Mouse (Mus musculus) testis, postnatal 10 days (tissue): Measurements from ENCODE around the gene Mybl2.

ENCODE experiments used
- DNase-seq: peaks from one replicate; pipeline ENCODE4 v3.0.0; 2021; ENCODE audit warnings: low spot score

Gene Mybl2

GRCm38 (mm10) chr2:163071590-163071989 lies 17.1 kb downstream of the Mybl2 start:
- no peak for DNase-seq

- DNase-seq = no peak
These were observed 18.7 kb downstream of the Mybl2 start for GRCm38 (mm10) chr2:163073023-163073757.

GRCm38 (mm10) chr2:163074006-163074405 lies 19.5 kb downstream of the Mybl2 start:
- DNase-seq = no peak

- no peak for DNase-seq
These were observed 20.3 kb downstream of the Mybl2 start for GRCm38 (mm10) chr2:163074808-163075207.

GRCm38 (mm10) chr2:163075234-163075633 lies 20.7 kb downstream of the Mybl2 start:
- no peak for DNase-seq

GRCm38 (mm10) chr2:163079041-163079440 lies 24.6 kb downstream of the Mybl2 start:
- DNase-seq = no peak

GRCm38 (mm10) chr2:163082591-163082990 lies 28.1 kb downstream of the Mybl2 start:
- DNase-seq = no peak

- DNase-seq = no peak
These were observed 30.0 kb downstream of the Mybl2 start for GRCm38 (mm10) chr2:163084519-163084918.

GRCm38 (mm10) chr2:163085047-163085446 lies 30.6 kb downstream of the Mybl2 start:
- no peak for DNase-seq

- no peak for DNase-seq
These were observed 32.1 kb downstream of the Mybl2 start for GRCm38 (mm10) chr2:163086561-163086960.

GRCm38 (mm10) chr2:163087728-163088127 lies 33.2 kb downstream of the Mybl2 start, which contains the start of gene Gtsf1l:
Gene Gtsf1l, minus strand, starts transcription at chr2:163087855.
- DNase-seq = no peak

- DNase-seq = no peak
These were observed 35.1 kb downstream of the Mybl2 start for GRCm38 (mm10) chr2:163089475-163090123.

GRCm38 (mm10) chr2:163094909-163095308 lies 40.4 kb downstream of the Mybl2 start:
- no peak for DNase-seq

GRCm38 (mm10) chr2:163095784-163096183 lies 41.3 kb downstream of the Mybl2 start:
- no peak for DNase-seq

GRCm38 (mm10) chr2:163099919-163100318 lies 45.4 kb downstream of the Mybl2 start:
- no peak for DNase-seq

GRCm38 (mm10) chr2:163100551-163100950 lies 46.1 kb downstream of the Mybl2 start:
- DNase-seq = no peak

GRCm38 (mm10) chr2:163101646-163102203 lies 47.2 kb downstream of the Mybl2 start:
- peak; percentile 88 for DNase-seq

GRCm38 (mm10) chr2:163102216-163102615 lies 47.7 kb downstream of the Mybl2 start:
- DNase-seq = no peak

- no peak for DNase-seq
These were observed 48.6 kb downstream of the Mybl2 start for GRCm38 (mm10) chr2:163102900-163103653.

- no peak for DNase-seq
These were observed 49.7 kb downstream of the Mybl2 start for GRCm38 (mm10) chr2:163104086-163104770.

GRCm38 (mm10) chr2:163108385-163108784 lies 53.9 kb downstream of the Mybl2 start:
- DNase-seq = no peak

- DNase-seq = no peak
These were observed 56.2 kb downstream of the Mybl2 start for GRCm38 (mm10) chr2:163110706-163111105.
